Mouse (Mus musculus) forebrain, embryonic 16.5 days (tissue): Measurements from ENCODE around the gene Hlf. TPM values are rescaled to one million over a fixed set of nuclear protein-coding genes. Genes with fewer than 3 reads are reported as not detected.

Experiments
- ATAC-seq: fragments of 200-750 bp; cut with Nextera tagmentation; 2 replicates; pipeline ENCODE4 v1.8.0; 2017; ENCODE audit warnings: mild to moderate bottlenecking, moderate library complexity
- H3K27ac ChIP-seq: fragments of 300-500 bp; sonication (generic); 2 replicates; pipeline ENCODE4 v1.5.1; 2014; ENCODE audit warnings: low read length, control low read depth
- H3K27me3 ChIP-seq: fragments of 300-500 bp; sonication (generic); replicated peaks from 2 replicates; pipeline ENCODE4 v1.6.1; 2014; ENCODE audit warnings: low read length; ENCODE audit not compliant: control insufficient read depth, insufficient read depth
- H3K36me3 ChIP-seq: fragments of 300-500 bp; sonication (generic); 2 replicates; pipeline ENCODE4 v1.6.1; 2014; ENCODE audit not compliant: control insufficient read depth, insufficient read depth
- H3K4me1 ChIP-seq: fragments of 300-500 bp; sonication (generic); replicated peaks from 2 replicates; pipeline ENCODE4 v1.6.1; 2014; ENCODE audit warnings: low read length; ENCODE audit not compliant: control insufficient read depth, insufficient read depth
- H3K4me2 ChIP-seq: fragments of 300-500 bp; sonication (generic); 2 replicates; pipeline ENCODE4 v1.6.1; 2014; ENCODE audit warnings: mild to moderate bottlenecking, low read length, control low read depth
- H3K4me3 ChIP-seq: fragments of 300-500 bp; sonication (generic); replicated peaks from 2 replicates; pipeline ENCODE4 v1.5.1; 2014; ENCODE audit warnings: mild to moderate bottlenecking, low read length, control low read depth
- H3K9ac ChIP-seq: fragments of 300-500 bp; sonication (generic); replicated peaks from 2 replicates; pipeline ENCODE4 v1.6.1; 2014; ENCODE audit warnings: low read depth, low read length, control low read depth
- H3K9me3 ChIP-seq: fragments of 300-500 bp; sonication (generic); 2 replicates; pipeline ENCODE4 v1.6.1; 2016; ENCODE audit warnings: low read length; ENCODE audit not compliant: control insufficient read depth
- WGBS: fragments of 180-500 bp; shearing (Covaris S2); extraction: QIAGEN DNeasy Blood & Tissue Kit; methylation state at CpG from one replicate; pipeline ENCODE4 v1.1.7; 2014; 5-methylcytosine and 5-hydroxymethylcytosine counted together
- polyA plus RNA-seq: library from polyadenylated mRNA; unstranded; fragments of >200 nt; fragmentation: Nextera tagmentation; extraction: Ambion mirVana; gene quantifications from 2 replicates; pipeline ENCODE4 v1.2.1, GENCODE M21; 2015

Gene Hlf
- polyA plus RNA-seq, 1 experiment from 2014 or later, result 5.7 TPM

DNA sequence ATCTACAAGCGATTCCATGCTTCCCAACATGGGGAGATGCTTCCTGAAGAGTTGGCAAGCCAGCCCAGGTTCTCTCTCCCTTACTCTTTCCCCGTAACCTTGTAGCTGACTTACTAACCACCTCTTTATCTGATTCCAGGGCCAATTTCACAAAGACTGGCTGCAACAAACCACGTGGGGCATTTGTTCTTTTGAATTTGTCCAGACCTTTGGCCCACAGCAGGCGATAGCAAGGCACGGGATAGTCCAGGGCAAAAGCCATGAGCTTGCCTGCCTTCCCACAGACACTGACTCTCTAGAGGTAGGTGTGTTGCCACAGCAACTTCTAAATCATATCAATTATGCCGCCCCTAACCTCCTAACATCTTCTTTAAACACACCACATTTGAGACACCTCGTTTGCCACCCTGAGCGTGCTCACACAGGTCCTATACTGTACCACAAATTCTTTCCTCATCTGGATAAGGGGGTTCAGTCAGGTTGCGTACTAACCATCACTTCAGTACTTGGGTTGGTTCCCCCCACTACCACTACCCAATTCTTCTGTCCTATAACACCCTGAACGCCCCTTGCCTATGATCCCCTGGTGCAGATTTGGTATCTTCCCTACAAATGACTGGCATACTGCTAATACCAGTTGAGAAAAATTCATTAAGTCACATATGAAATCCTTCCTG lies 26.7 kb downstream of the Hlf start:
- no peak for ATAC-seq
- Histone ChIP-seq H3K36me3 (no peaks in the 10 kb centered on the region), H3K9me3 (no peaks in the 10 kb centered on the region), H3K27ac (no peak overlapping the region), H3K27me3 (no peaks in the 10 kb centered on the region), H3K4me2 (no peak overlapping the region), H3K4me3 (no peak overlapping the region), H3K4me1 (peaks cover 3% of the 10 kb centered on the region), H3K9ac (no peak overlapping the region)
- 83% methylated on average over 10 of the region's 10 CpGs for WGBS

DNA sequence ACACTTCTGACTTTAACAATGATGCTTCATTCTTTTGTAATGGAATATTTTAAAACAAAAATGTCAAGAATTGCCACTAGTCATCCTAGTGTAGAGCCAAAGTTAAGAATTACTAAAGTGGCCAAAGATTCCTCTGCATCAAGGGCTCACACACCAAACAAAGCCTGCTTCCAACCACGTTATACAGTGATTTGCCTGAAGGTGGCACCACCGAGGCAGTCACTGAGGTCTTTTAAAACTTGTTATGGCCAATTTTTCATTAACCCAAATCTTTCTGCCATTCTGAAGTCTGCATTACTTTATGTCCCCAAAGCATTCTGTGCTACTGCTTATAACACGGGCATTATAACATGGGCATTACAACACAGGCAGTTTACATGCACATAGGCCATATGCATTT lies 27.3 kb downstream of the Hlf start:
- Histone ChIP-seq H3K4me3 (no peak overlapping the region), H3K27ac (no peak overlapping the region), H3K9me3 (no peaks in the 10 kb centered on the region), H3K9ac (no peak overlapping the region), H3K4me2 (no peak overlapping the region), H3K4me1 (no peaks in the 10 kb centered on the region), H3K27me3 (no peaks in the 10 kb centered on the region), H3K36me3 (no peaks in the 10 kb centered on the region)
- 38% methylated on average over 3 of the region's 3 CpGs for WGBS
- ATAC-seq, result no peak

DNA sequence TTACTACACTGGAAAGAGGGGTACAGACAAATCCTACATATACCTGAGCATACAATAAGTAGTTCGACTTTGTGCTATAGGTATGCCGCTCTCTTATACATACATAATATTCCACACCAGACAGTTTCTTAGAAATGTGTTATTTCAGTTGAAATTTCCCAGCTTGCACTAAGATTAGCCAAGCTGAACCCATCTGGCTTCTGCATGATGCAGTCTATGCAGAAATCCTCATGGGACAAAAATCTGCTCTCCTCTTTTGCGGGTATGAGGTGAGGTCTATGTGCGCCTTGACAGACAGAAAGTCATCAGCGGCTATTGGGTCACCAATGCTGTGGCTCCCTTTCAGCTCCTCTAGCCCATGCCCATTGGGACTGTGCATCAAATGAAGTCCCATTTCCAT lies 30.2 kb downstream of the Hlf start:
- Histone ChIP-seq H3K9ac (no peak overlapping the region), H3K27ac (no peak overlapping the region), H3K4me1 (peaks cover 8% of the 10 kb centered on the region), H3K4me2 (no peak overlapping the region), H3K9me3 (no peaks in the 10 kb centered on the region), H3K36me3 (no peaks in the 10 kb centered on the region), H3K4me3 (no peak overlapping the region), H3K27me3 (no peaks in the 10 kb centered on the region)
- ATAC-seq, result no peak
- 86% methylated on average over 5 of the region's 5 CpGs for WGBS

DNA sequence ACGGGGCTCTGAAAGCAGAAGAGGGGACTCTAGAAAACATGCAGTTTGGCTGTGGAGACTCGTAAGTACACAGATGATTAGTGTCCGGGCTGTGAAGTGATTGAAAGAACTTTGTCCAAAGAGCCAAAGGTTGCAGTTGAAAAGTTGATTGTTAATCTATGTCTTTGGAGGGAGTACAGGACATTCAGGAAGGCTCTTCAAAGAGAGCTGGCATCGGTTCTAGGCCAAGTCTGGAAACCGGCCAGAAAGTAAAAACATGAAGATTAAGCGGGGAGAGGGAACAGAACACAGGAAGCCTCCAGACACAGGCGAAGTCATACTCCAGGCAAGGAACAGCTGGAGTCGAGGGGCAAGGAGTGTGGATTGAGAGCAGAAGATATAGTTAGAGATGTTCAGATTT lies 32.6 kb downstream of the Hlf start:
- Histone ChIP-seq H3K27me3 (no peaks in the 10 kb centered on the region), H3K36me3 (no peaks in the 10 kb centered on the region), H3K9me3 (no peaks in the 10 kb centered on the region), H3K4me1 (peaks cover 8% of the 10 kb centered on the region), H3K27ac (no peak overlapping the region), H3K4me3 (no peak overlapping the region), H3K9ac (no peak overlapping the region), H3K4me2 (no peak overlapping the region)
- 61% methylated on average over 8 of the region's 8 CpGs for WGBS
- ATAC-seq, result no peak

DNA sequence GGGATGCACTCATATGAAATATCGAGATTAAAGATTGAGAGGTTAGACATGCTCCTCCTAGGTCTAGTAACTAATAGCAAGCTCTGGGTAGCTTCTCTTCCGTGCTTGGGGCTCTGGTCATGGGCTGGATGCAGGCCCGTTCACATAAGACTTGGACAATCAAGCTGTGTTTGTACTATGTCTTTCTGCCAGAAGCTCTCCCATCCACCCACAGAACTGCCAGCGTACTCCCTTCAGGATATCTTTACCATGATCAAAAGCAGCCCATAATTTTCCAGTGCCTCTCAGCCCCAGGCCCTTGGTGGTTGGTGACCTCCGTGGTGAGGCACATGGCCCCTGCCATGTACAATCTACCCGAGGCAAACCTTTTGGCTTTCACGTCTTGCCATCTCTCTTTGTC lies 33.3 kb downstream of the Hlf start:
- no peaks in the 10 kb centered on the region for H3K27me3 ChIP-seq
- no peak overlapping the region for H3K4me2 ChIP-seq
- no peak overlapping the region for H3K27ac ChIP-seq
- peaks cover 8% of the 10 kb centered on the region for H3K4me1 ChIP-seq
- H3K9ac ChIP-seq, result no peak overlapping the region
- 94% methylated on average over 7 of the region's 7 CpGs for WGBS
- ATAC-seq, result no peak
- H3K36me3 ChIP-seq, result no peaks in the 10 kb centered on the region
- no peaks in the 10 kb centered on the region for H3K9me3 ChIP-seq
- no peak overlapping the region for H3K4me3 ChIP-seq

DNA sequence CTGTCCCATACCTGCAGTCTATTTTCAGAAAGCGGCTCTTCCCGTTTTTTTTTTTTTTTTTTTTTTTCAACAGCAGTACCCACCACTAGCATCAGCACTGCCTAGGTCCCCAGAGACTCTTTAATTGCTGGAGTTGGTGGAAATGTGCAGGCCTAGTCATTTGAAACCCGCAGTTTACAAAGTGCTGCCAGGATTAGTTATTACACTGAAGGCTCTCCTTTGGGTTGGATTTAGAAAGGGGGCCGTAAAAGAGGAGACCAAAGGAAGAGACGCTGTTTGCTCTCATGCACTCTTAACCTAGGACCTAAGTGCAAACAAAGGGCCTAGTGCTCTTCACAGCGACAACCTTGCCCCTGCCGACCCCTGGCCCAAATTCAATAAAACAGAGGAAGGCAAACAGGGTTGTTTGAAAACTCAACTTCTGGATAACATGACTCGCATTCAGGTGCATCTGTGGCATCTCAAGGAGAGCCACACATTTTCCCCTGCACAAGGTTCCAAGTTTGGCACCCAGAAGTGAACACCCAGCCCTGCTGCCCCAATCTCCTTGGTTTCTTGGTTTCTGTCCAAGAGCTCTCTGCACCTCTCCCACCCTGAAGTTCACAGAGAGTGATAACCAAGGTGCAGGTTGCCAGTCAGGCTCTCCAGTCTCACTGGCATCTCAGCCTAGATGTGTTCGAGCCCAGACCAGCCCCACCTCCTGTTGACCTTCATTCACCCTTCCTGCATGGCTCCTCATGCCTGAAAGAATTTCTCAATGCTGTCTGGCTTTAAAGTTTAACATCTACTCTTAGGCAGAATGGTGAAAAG lies 34.0 kb downstream of the Hlf start:
- Histone ChIP-seq H3K4me1 (peaks cover 8% of the 10 kb centered on the region), H3K36me3 (no peaks in the 10 kb centered on the region), H3K27ac (no peak overlapping the region), H3K4me2 (no peak overlapping the region), H3K27me3 (no peaks in the 10 kb centered on the region), H3K4me3 (no peak overlapping the region), H3K9ac (no peak overlapping the region), H3K9me3 (no peaks in the 10 kb centered on the region)
- 42% methylated on average over 9 of the region's 9 CpGs for WGBS
- no peak for ATAC-seq

DNA sequence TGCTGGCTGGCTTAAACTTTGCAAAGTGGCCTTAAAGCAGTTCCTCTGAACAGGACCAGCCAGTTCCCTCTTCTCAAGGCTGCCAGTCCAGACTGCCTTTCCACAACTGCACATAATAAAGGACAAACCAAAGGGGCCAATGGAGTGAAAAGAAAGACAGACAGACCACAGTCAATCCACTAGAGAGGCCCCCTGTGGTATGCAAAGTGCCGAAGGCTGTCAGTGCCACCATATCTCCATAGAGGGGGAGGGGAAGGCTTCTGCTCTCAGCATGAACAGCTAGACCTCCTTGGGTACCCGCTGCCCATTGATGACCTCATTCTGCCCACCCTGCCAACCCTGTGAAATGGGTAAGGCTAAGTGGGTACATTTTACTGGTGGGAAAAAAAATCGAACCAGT lies 34.7 kb downstream of the Hlf start:
- peaks cover 8% of the 10 kb centered on the region for H3K4me1 ChIP-seq
- H3K27ac ChIP-seq, result no peak overlapping the region
- H3K27me3 ChIP-seq, result no peaks in the 10 kb centered on the region
- H3K4me2 ChIP-seq, result no peak overlapping the region
- WGBS, result 9% methylated on average over 3 of the region's 3 CpGs
- ATAC-seq, result peak; percentile 47
- H3K4me3 ChIP-seq, result no peak overlapping the region
- H3K36me3 ChIP-seq, result no peaks in the 10 kb centered on the region
- no peak overlapping the region for H3K9ac ChIP-seq
- no peaks in the 10 kb centered on the region for H3K9me3 ChIP-seq

DNA sequence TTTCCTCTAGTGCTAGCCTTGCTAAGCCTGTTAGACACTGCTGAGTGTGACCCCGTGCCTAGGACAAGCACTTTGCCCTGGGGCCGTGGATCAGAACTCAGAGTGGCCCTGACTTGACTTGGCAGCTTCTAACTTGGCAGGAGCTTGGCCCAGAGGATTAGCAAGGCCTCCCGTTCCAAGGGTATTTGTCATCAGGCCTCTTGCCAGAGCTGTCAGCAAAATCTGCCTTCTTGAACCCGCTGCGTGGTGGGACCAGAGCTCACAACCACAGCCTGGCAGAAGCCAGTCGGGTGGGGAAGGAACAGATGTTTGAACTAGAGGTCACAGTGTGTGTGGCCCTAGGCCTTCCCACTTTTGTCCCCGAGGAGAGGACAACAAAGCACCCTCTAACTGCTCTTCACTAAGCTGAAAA lies 35.4 kb downstream of the Hlf start:
- Histone ChIP-seq H3K9ac (no peak overlapping the region), H3K27ac (no peak overlapping the region), H3K4me3 (no peak overlapping the region), H3K9me3 (no peaks in the 10 kb centered on the region), H3K27me3 (no peaks in the 10 kb centered on the region), H3K4me1 (peaks cover 8% of the 10 kb centered on the region), H3K4me2 (no peak overlapping the region), H3K36me3 (no peaks in the 10 kb centered on the region)
- ATAC-seq, result 0 out of 2 replicates have a peak, but pooled peaks have one; percentile 15
- WGBS, result 50% methylated on average over 7 of the region's 7 CpGs

DNA sequence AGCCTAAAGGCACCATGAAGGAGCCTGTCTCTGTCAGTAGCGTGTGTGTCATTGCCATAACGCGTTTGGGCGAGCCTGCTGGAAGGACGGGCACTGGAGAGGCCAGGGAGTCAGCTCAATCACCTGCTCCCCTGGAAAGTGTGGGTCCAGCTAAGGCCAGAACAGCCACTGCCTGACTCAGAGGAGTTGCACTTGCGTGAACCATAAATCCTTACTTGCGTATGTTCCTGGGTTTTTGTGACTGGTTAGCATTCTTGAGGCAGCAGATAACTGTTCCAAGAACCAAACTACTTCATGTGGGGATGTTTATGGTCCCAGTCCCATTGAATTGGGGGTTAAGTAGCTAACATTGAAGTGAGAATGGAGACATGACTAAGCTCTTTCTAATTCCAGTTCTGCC lies 38.0 kb downstream of the Hlf start:
- WGBS, result 93% methylated on average over 7 of the region's 7 CpGs
- Histone ChIP-seq H3K27ac (no peak overlapping the region), H3K9me3 (no peaks in the 10 kb centered on the region), H3K36me3 (no peaks in the 10 kb centered on the region), H3K4me1 (peaks cover 8% of the 10 kb centered on the region), H3K4me2 (no peak overlapping the region), H3K9ac (no peak overlapping the region), H3K4me3 (no peak overlapping the region), H3K27me3 (no peaks in the 10 kb centered on the region)
- ATAC-seq, result no peak
